Mouse (Mus musculus) liver, embryonic 14.5 days (tissue): ENCODE data around the gene Atp2c1.
A peak's percentile ranks its signal among the peaks of the same experiment; 100 is the strongest.

Experiments used
- CTCF ChIP-seq: IDR thresholded peaks from 2 replicates; pipeline ENCODE4 v1.5.1; 2016; ENCODE audit warnings: antibody characterized with exemption, low read depth, control low read depth
- EP300 ChIP-seq: IDR thresholded peaks from 2 replicates; pipeline ENCODE4 v1.6.1; 2016; ENCODE audit warnings: antibody characterized with exemption, low read depth

DNA sequence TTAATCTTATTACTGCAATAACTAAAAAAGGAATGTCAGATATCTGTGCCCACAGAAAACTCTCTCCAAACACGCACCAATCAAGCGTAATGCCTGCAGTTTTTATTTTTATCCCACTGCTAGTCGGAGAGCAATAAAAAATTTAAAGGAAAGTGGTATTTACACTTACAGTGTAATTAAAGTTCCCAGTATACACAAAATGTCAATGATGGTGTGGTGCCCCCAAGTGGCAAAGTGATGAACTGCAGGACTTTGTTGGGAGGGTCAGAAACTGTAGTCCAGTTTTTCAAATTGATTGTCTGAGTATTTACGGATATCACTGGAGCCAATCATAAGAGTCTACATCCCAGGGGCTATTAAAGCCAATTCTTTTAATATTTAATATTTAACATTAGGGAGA lies 137.8 kb downstream of the Atp2c1 start:
- peak; percentile 74 for TF ChIP-seq CTCF
- TF ChIP-seq EP300 = no peak
